Mouse (Mus musculus): ENCODE measurements around the gene Anp32e.
A peak's percentile ranks its signal among the peaks of the same experiment; 100 is the strongest.
"Not testable (repeated sequence)": the region's sequence is repeated elsewhere in the genome, so short reads cannot be mapped to it uniquely, and the experiment has no call there.

Anp32e gene

DNA sequence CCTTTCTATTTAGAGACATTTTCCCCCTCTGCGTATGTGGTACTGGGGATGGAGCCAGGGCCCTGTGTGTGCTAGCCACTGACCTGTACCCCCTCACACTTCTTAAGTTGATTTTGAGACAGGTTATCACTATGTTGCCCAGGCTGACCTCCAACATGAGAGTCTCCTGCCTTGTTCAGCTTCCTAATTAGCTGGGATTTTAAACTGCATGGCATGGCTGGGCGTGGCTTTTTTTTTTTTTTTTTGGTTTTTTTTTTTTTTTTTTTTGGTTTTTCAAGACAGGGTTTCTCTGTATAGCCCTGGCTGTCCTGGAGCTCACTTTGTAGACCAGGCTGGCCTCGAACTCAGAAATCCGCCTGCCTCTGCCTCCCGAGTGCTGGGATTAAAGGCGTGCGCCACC is 48.5 kb downstream of the Anp32e start:
- DNase-seq, result not testable (repeated sequence)

DNA sequence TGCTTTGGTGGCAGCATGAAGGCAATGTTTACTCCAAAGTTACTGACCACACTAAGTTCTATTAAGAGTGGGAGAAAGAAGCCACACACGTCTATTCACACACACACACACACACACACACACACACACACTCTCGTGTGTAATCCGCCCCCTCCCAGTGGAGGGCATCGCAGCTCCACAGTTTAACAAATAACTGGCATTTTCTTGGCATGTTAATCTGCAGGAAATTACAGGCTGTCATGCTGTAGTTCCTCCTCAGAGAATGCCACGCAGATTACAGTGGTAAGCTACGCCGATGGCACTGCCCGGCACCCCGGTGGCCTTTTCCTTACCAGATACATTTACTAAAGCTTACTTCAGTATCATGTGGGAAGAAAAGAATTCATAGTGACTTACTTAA is 49.2 kb downstream of the Anp32e start:
- DNase-seq, result no peak

DNA sequence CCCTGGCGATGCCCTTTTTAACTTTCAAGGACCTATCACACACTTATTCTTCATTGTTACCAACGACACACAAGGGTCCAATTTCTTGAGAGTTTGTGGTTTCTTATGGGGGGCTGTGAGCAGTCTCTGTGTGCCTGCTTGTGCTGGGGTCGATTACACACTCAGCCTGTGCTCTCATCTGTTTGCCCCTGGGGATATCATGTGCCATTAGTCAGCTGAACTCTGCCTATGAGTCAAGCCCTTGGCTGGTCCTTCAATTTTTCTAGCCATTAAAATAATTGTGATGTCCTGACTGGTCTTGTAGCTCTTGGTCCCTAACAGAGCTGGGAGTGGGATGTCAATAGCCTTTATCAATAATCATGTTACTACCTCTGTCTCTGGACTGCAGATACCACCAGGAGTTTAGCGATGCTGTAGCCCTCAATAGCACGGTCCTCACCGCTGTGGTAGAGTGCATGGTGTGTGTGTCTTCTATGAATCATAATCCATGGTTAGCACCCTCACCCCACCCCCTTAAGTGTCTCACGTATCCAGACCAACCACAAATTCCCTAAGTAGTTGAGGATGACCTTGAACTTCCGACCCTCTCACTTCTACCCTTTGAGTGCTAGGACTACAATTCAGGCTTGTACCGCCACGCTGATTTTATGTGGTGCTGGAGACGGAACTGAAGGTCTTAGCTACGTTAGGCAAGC is 51.4 kb downstream of the Anp32e start:
- DNase-seq, result no peak

DNA sequence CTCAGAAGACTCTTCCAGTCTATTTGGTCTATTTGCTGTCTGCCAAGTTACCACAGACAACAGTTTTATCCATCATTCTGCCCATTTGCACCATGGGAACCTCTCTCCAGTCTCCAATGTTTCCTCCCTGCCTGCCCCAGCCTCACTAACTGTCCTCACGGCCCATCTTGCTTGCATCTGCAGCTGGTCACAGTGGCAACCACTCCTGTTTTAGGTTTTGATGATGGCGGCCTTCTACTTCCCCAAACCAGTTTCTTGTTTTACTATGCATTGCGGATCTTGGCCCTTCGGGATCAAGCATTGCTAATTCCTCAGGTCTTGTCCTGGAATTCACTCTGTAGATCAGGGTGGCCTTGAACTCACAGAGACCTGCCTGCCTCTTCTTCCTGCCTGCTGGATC is 53.1 kb downstream of the Anp32e start:
- no peak for DNase-seq

DNA sequence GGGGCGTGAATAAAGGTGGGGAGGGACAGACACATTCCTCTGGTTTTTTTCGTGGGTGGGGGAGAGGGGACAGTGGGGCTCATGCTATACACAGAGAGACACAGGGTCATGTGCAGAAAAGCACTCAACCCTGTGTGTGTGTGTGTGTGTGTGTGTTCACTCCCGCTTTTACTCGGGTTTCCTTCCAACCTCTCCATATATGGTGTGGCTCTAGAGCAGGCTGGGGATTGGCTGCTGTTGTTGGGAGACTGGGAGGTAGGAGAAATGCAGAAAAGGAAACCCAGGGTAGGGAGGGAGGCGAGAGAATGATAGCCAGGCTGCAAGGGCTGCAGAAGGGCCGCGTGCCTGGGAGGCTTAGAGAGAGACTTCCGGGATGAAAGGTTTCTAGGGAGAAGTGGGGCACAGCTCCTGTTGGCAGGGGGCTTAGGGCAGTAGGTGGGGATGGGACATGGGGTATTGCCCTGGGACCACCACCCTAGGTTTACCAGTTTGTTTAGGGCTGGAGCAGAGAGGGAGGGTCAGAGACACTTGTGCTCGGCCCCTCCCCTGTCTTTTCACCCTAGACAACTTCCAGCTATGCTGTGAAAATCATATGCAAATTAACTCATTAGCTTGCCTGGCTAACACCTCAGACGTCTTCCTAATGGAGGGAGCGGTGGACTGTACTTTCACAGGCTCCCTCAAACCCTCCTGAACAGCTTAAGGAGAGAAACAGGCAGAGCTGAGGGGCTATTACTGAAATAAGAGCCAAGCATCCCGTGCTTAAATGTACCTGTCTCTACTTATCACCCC is 56.4 kb downstream of the Anp32e start:
- DNase-seq, result no peak

DNA sequence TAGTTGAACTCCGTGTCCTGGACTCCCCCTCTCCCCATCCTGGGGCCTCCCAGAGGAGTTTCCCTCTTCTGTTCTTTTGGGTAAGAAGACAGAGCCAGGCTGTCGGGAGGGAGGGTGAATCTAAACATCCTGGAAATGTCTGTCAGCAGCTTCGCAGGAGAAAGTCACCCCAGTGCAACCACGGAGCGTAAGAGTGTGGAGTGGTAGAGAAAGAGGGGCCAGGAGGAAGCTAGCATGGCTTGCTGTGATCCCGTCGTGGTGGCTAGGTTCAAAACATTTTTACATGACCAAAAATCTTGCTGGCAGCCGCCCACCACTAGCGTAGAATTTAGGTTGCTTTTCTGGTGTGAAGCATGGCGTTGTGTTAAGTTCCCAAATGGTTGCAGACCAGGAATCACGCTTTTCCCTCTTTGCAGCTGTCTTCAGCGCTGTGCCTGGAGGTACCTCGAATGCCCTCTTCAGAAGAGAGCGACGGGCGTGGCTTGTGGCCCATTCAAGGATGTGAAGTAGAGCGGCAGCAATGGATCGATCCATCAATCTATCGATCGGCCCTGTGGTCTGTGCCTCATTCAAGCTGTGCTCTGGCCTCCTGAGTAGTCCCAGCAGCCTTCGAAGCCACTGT is 57.1 kb downstream of the Anp32e start:
- no peak for DNase-seq

DNA sequence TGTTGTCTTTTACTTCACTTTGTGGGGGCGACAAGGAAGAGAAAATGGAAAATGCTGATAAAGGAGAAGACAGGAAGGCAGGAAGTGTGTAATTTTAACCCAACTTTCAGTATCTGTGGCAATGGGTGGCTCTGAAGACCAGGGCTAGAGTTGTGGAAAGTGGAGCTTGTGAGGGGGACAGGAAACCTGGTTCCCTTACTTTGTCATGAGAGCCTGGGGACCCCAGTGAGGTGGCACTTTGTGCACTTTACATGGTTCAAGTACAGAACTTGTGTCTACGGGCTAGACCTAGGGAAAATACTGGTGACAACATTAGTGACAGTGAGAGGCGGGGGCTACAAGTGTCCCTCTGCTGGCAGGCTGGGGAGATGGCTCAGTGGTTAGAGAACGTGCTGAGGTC is 57.9 kb downstream of the Anp32e start:
- no peak for DNase-seq

DNA sequence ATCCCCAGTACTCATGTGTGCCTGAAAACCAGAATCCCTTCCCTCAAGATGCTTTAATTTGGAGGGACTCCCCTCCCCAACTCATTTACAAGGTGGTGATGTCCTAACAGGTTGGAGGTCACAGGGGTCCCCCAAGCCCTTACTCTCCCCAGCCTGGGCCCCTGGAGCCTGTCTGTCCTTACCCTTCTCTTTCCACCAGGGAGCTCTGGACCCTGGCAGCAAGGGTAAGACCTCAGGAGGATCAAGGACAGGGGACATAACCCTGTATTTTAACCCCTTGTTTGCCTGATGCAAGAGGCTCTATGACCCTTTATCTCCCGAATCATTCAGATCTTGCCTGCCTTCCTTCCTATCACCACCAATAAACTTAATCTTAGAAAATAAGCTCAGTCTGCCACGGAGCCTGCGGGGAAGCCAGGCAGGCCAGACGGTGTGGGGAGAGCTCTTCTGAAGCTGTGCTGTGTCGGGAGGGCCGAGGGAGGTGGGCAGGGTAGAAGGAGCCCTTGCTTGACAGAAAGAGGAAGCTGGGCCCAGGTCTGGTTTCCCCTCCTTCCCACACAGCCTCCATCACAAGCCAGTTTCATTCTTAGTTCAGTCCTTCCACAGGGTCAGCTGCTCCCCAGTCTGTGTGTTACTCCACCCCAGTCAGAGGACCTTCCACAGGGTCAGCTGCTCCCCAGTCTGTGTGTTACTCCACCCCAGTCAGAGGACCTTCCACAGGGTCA is 58.5 kb downstream of the Anp32e start:
- no peak for DNase-seq

DNA sequence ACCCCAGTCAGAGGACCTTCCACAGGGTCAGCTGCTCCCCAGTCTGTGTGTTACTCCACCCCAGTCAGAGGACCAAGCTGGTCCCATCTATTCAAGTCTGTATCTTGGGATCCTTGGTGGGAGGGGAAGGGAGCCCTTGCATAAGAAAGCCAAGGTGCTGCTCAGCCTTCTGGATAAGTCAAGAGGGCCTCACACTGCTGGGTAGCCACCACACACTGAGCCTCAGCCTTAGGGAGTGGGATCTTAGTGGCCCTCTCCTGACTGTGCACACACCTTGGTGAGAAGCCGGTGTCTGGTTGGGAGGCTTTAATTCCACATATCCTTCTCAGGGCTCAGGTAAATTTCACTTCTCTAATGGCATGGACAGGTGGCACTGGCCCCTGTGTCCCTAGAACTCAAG is 59.1 kb downstream of the Anp32e start:
- no peak for DNase-seq

DNA sequence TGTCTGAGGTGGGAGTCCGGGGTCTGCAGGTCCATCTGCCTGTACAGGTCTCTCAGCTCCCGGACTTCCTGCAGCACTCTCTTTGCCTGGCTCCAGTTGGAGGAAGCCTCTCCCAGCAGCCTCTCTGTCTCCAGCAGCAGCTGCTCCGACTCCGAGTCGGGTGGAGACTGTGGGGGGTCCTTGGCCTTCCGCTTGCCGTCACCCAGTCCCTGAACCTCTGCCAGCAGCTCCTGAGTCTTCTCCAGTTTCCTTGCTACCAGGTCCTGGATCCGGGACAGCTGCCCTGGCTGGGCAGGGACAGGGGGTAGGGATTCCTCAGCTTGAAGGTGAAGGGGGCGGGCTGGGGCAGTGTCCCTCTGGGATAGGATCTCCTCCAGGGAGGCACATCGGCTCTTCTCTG is 59.9 kb downstream of the Anp32e start:
- DNase-seq, result peak; percentile 73

DNA sequence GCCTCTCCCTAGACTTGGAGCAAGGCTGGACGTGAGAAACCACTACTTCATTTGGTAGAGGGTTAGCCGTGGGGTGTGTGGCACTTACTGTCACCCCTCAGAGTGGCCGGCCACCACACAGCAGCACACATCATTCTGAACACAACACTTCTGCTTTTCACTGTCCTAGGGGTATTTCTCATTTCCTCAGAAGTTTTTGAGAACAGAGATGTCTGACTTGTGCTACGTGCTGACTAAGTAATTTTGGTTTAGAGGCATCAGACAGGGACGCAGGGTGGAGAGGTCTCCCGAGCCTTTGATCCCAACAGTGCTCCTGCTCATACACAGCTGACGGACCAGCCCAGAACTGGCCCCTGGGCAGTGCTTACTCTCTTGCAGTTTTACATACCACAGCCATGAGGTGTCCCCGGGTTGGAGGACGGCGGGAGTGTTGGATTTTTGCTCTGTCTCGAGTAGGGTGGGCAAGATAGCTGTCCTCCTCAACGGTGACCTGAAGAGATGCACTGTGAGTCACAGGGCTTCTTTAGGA is 61.4 kb downstream of the Anp32e start:
- DNase-seq, result no peak

DNA sequence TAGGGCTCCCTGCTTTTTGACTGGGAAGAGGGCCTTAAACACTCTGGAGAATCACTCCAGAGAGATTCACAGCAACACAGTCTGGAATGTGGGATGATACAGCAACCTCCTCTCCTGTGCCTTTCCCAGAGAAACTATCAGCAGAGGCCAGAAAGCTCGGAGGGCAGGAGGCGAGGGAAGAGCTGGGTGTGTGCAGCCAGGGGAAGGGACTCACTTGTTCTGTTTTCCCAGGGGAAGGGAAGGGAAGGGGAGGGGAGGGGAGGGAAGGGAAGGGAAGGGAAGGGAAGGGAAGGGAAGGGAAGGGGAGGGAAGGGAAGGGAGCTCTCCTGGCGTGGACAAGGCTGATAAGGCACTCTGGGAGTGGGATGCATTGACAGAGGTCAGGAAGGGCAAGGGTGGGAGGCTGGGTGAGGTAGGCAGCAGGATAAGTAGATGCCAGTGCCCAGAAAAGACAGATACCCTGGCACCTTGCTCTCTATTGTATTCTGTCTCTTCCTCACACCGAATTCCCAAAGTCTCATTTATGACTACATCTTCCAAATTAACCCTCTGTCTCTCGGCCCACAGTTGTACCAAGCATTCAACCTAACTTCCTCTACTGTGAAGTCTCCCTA is 64.1 kb downstream of the Anp32e start:
- no peak for DNase-seq

DNA sequence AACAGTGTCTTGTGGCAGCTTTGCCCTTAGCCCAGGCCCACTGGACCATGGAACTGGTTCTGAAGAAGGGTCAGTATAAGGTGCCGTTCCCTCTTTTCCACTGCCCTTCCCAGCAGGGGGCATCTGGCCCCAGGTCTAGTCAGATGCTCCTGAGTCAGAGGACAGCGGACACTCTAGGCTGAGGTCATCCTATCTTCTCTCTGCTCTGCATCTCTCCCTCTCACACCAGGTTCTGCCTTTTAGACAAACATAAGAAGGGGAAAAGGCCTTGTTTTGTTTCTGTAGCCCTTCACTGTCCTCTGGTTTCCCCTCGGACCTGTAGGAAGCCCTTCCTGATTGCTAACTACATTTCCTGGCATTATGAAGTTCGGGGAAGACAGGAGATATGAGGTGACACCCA is 64.8 kb downstream of the Anp32e start:
- DNase-seq, result peak; percentile 71

DNA sequence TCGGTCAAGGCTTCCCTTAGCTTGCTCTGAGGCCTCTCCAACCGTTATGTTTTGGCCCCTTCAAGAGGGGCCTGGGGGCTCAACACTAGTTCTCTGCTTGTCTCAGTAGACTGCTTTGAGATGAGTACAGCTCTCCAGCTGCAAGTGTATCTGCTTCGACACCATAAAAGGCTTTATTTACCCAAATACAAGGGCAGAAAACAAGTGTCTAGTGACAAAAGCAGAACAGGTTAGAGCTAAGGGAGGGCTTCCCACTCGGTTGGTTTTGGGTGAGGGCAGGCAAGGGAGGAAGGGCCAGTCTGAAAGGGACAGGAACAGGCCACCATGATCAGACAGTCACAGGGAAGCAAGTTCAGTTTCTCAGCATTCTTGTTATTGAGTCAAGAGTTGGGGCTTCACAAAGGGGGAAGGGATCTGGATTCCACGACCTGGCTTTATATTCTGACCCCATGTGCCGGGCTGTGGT is 65.4 kb downstream of the Anp32e start:
- DNase-seq, result peak; percentile 28

DNA sequence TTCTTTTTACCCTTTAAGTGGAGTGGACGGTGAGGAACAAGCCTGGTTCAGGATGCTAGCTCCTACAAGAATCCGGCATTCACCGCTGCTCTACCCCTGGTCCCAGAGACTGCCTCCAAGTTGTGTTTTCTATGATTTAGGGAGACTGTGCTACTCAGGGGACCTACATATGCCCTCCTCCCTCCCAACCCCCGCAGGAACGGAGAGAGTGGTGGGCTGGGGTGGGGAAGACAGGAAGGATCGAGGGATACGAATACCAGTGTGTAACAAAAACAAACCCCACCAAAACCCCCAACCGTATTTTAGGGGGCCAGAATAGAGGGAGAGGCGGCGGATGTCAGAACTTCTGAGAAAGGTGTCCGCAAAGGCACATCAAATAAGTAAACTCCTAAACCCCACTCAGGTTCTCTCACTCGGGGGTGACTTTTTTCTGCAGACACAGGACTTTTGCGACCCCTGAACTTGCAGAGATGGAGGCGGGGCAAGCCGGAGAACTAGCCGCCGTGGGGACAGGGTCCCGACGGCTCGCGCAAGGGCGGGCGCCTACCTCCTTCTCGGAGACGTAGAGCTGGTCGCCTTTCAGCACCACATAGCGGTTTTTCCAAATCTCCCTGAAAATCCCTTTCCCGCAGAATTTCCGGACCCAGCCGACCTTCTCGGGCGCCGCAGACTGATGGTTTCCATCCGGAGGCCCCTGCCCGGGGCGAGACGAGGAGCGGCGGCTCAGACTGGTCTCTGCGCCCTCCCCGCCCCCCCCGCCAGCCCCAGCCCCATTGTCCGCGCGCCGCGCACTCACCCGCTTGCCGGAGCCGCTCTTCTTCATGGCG is 66.1 kb downstream of the Anp32e start:
- DNase-seq, result peak; percentile 52

DNA sequence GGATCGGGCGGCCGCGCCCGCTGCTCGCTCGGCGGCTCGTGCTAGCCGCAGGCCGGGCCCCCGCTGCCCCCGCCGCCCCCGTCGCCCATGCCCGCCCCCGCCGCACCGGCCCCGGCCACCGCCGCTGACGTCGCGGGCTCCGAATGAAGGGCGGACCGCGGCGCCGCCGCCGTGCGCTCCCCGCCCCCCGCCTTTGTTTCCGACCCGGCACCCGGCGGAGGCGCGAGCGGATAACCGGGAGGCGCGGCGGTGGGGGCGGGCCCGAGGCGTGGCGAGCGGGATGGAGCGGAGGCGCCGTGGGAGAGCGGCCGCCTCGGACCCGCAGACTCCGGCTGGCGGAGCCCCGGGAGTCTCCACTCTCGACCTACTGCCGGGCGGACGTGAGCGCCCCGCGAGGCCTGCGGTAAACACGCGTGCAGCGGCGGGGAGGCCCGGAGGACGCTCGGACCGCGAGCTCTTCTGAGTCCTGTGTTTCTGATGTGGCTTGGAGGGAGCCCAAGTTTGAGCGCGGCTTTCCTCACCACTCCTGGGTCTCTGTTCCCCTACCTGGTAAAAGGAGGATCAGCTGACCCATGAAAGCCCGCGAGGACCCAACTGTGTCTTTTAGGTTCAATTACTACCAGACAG is 66.9 kb downstream of the Anp32e start, which contains the start of gene Plekho1:
Gene Plekho1, minus strand, starts transcription at position 200 of the 627 bp plus-strand sequence.
- DNase-seq, result peak; percentile 68

DNA sequence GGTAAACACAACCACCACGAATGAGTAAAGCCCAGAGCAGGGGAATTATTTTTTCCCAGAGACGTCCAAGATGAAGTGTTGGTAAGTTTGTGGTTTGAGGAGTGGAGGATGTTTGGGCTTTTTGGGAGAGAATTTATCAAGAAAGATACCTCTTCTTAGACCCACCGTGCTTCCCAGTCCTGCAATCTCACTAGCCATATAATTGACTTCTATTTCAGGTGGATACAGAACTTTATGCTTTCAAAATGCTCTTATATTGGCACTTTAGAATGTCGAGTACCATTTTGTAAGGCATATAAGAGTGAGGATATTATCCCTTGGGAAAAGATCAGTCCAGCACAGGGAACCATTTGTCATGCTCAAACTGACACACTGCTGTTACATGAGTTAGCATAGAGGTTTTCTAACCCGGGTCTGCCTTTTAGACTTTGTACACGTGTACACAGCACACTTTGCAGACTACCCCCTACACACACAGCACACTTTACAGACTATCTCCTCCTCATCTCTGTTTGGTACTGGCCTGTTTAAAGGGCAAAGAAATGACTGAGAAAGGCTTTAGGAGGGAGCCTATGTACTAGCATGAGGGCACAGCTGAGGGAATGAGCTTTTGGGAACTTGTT is 67.5 kb downstream of the Anp32e start:
- DNase-seq, result no peak

Data from cerebellum, adult 11 months (tissue).